Mouse (Mus musculus) gastrocnemius, postnatal 10 days (tissue): ENCODE measurements at regions not wholly inside any gene's neighbourhood (a gene's known extent, or its start where the extent isn't known, plus 50 kb on each side); places are given as distances from the start of the nearest gene placed in this dataset.

ENCODE experiments used
- DNase-seq: peaks from one replicate; pipeline ENCODE4 v3.0.0; 2021; ENCODE audit warnings: mixed read lengths

- no peak for DNase-seq
These were observed 319.6 kb upstream of the 5930422O12Rik start for GRCm38 (mm10) chr8:33108914-33109313.

- no peak for DNase-seq
These were observed 313.0 kb upstream of the 5930422O12Rik start for GRCm38 (mm10) chr8:33115271-33116236.

GRCm38 (mm10) chr8:33123061-33123587 is 305.4 kb upstream of the 5930422O12Rik start:
- no peak for DNase-seq

- DNase-seq = no peak
These were observed 301.5 kb upstream of the 5930422O12Rik start for GRCm38 (mm10) chr8:33126981-33127380.

GRCm38 (mm10) chr8:33138874-33139273 is 289.6 kb upstream of the 5930422O12Rik start:
- DNase-seq = no peak

GRCm38 (mm10) chr8:33139850-33140249 is 288.7 kb upstream of the 5930422O12Rik start:
- DNase-seq = no peak

GRCm38 (mm10) chr8:33177642-33178041 is 250.9 kb upstream of the 5930422O12Rik start:
- DNase-seq = no peak

- DNase-seq = no peak
These were observed 245.5 kb upstream of the 5930422O12Rik start for GRCm38 (mm10) chr8:33183029-33183428.
